Mouse (Mus musculus): ENCODE measurements around the gene Klrc1.
"Not testable (repeated sequence)": the region's sequence is repeated elsewhere in the genome, so short reads cannot be mapped to it uniquely, and the experiment has no call there.

- TF ChIP-seq POLR2A (IDR thresholded peaks at IDR 0.05; ENCODE audit: extremely low read depth, insufficient read depth, low read length); CTCF (IDR thresholded peaks at IDR 0.05; ENCODE audit: low read depth, low read length): not testable (repeated sequence)
These were observed 35.5 kb downstream of the Klrc1 start, which contains the start of gene Klrc3 for GRCm38 (mm10) chr6:129643237-129643636.

All from liver, adult 2 months (tissue).